Mouse (Mus musculus) forebrain, embryonic 12.5 days (tissue): ENCODE data around the gene Cep170b. TPM values are rescaled to one million over a fixed set of nuclear protein-coding genes. Genes with fewer than 3 reads are reported as not detected.

Experiments used
- ATAC-seq: fragments of 200-750 bp; cut with Nextera tagmentation; 2 replicates; pipeline ENCODE4 v1.8.0; 2017; ENCODE audit warnings: moderate TSS enrichment; ENCODE audit not compliant: low FRiP score
- H3K27ac ChIP-seq: fragments of 300-500 bp; sonication (generic); 2 replicates; pipeline ENCODE4 v1.5.1; 2016; ENCODE audit warnings: mild to moderate bottlenecking
- H3K27me3 ChIP-seq: fragments of 300-500 bp; sonication (generic); 2 replicates; pipeline ENCODE4 v1.6.1; 2016; ENCODE audit warnings: mild to moderate bottlenecking
- H3K36me3 ChIP-seq: fragments of 300-500 bp; sonication (generic); replicated peaks from 2 replicates; pipeline ENCODE4 v1.6.1; 2016; ENCODE audit warnings: mild to moderate bottlenecking
- H3K4me1 ChIP-seq: fragments of 300-500 bp; sonication (generic); 2 replicates; pipeline ENCODE4 v1.6.1; 2016
- H3K4me2 ChIP-seq: fragments of 300-500 bp; sonication (generic); 2 replicates; pipeline ENCODE4 v1.6.1; 2016; ENCODE audit warnings: mild to moderate bottlenecking, moderate library complexity
- H3K4me3 ChIP-seq: fragments of 300-500 bp; sonication (generic); replicated peaks from 2 replicates; pipeline ENCODE4 v1.5.1; 2016; ENCODE audit warnings: mild to moderate bottlenecking
- H3K9ac ChIP-seq: fragments of 300-500 bp; sonication (generic); 2 replicates; pipeline ENCODE4 v1.6.1; 2016; ENCODE audit warnings: mild to moderate bottlenecking
- H3K9me3 ChIP-seq: fragments of 300-500 bp; sonication (generic); 2 replicates; pipeline ENCODE4 v1.6.1; 2016
- WGBS: fragments of 180-500 bp; shearing (Covaris S2); methylation state at CpG from one replicate; pipeline ENCODE4 v1.1.7; 2016; 5-methylcytosine and 5-hydroxymethylcytosine counted together
- polyA plus RNA-seq: library from polyadenylated mRNA; unstranded; fragments of >200 nt; fragmentation: Nextera tagmentation; extraction: Ambion mirVana; gene quantifications from 2 replicates; pipeline ENCODE4 v1.2.1, GENCODE M21; 2016

Cep170b gene
- polyA plus RNA-seq, 1 experiment from 2014 or later, result 16.3 TPM

GRCm38 (mm10) chr12:112744891-112745580 lies 24.8 kb downstream of the Cep170b start:
- Histone ChIP-seq H3K9ac (no peak overlapping the region), H3K4me2 (no peak overlapping the region), H3K9me3 (no peaks in the 10 kb centered on the region), H3K4me1 (peaks cover 22% of the 10 kb centered on the region), H3K4me3 (no peak overlapping the region), H3K27ac (no peak overlapping the region), H3K27me3 (no peaks in the 10 kb centered on the region), H3K36me3 (peaks cover 24% of the 10 kb centered on the region)
- 90% methylated on average over 10 of the region's 10 CpGs for WGBS
- no peak for ATAC-seq

GRCm38 (mm10) chr12:112745716-112746115 lies 25.5 kb downstream of the Cep170b start:
- Histone ChIP-seq H3K4me1 (peaks cover 22% of the 10 kb centered on the region), H3K27ac (no peak overlapping the region), H3K9me3 (no peaks in the 10 kb centered on the region), H3K4me2 (no peak overlapping the region), H3K27me3 (no peaks in the 10 kb centered on the region), H3K36me3 (peaks cover 18% of the 10 kb centered on the region), H3K4me3 (no peak overlapping the region), H3K9ac (no peak overlapping the region)
- no peak for ATAC-seq
- 92% methylated on average over 10 of the region's 10 CpGs for WGBS

- Histone ChIP-seq H3K27ac (no peak overlapping the region), H3K27me3 (no peaks in the 10 kb centered on the region), H3K4me3 (no peak overlapping the region), H3K36me3 (peaks cover 14% of the 10 kb centered on the region; the same call in 1 of the 2 replicates), H3K4me2 (no peak overlapping the region), H3K9me3 (no peaks in the 10 kb centered on the region), H3K9ac (no peak overlapping the region), H3K4me1 (peaks cover 22% of the 10 kb centered on the region)
- WGBS, result 81% methylated on average over 4 of the region's 4 CpGs
- no peak; the same call in 1 of the 2 replicates for ATAC-seq
Observed at GRCm38 (mm10) chr12:112746461-112746807, 26.2 kb downstream of the Cep170b start.

- peaks cover 22% of the 10 kb centered on the region for H3K4me1 ChIP-seq
- H3K9ac ChIP-seq, result peak overlapping the region; percentile 29; the same call in 1 of the 2 replicates
- peak overlapping the region; percentile 81 for H3K27ac ChIP-seq
- H3K9me3 ChIP-seq, result no peaks in the 10 kb centered on the region
- 23% methylated on average over 10 of the region's 10 CpGs for WGBS
- no peaks in the 10 kb centered on the region for H3K27me3 ChIP-seq
- H3K4me3 ChIP-seq, result no peak overlapping the region
- peak; percentile 47 for ATAC-seq
- H3K36me3 ChIP-seq, result peaks cover 14% of the 10 kb centered on the region; the same call in 1 of the 2 replicates
- peak overlapping the region; percentile 27; the same call in 1 of the 2 replicates for H3K4me2 ChIP-seq
Observed at GRCm38 (mm10) chr12:112746808-112747605, 26.8 kb downstream of the Cep170b start.

GRCm38 (mm10) chr12:112747606-112747970 lies 27.3 kb downstream of the Cep170b start:
- H3K27ac ChIP-seq, result peak overlapping the region; percentile 81
- H3K27me3 ChIP-seq, result no peaks in the 10 kb centered on the region
- H3K4me1 ChIP-seq, result peaks cover 22% of the 10 kb centered on the region
- H3K9ac ChIP-seq, result 0 out of 2 replicates have a peak overlapping the region, but pooled peaks have one; percentile 17
- WGBS, result 79% methylated on average over 8 of the region's 8 CpGs
- no peak overlapping the region for H3K4me3 ChIP-seq
- ATAC-seq, result peak; percentile 18
- peaks cover 14% of the 10 kb centered on the region; the same call in 1 of the 2 replicates for H3K36me3 ChIP-seq
- 0 out of 2 replicates have a peak overlapping the region, but pooled peaks have one; percentile 2 for H3K4me2 ChIP-seq
- H3K9me3 ChIP-seq, result no peaks in the 10 kb centered on the region

- 88% methylated on average over 12 of the region's 12 CpGs for WGBS
Observed at GRCm38 (mm10) chr12:112750976-112751375, 30.7 kb downstream of the Cep170b start.

GRCm38 (mm10) chr12:112752399-112752798 lies 32.1 kb downstream of the Cep170b start:
- 58% methylated on average over 2 of the region's 2 CpGs for WGBS

More at GRCm38 (mm10) chr12:112750976-112751375, 30.7 kb downstream of the Cep170b start:
- H3K9ac ChIP-seq, result no peak overlapping the region
- H3K4me2 ChIP-seq, result no peak overlapping the region
- no peak for ATAC-seq
- H3K4me1 ChIP-seq, result peaks cover 13% of the 10 kb centered on the region
- H3K27me3 ChIP-seq, result no peaks in the 10 kb centered on the region
- H3K9me3 ChIP-seq, result no peaks in the 10 kb centered on the region
- no peaks in the 10 kb centered on the region for H3K36me3 ChIP-seq
- H3K4me3 ChIP-seq, result no peak overlapping the region
- no peak overlapping the region for H3K27ac ChIP-seq

GRCm38 (mm10) chr12:112755900-112756299 lies 35.6 kb downstream of the Cep170b start:
- Histone ChIP-seq H3K9ac (no peak overlapping the region), H3K4me2 (no peak overlapping the region), H3K36me3 (no peaks in the 10 kb centered on the region), H3K9me3 (no peaks in the 10 kb centered on the region), H3K4me3 (no peak overlapping the region), H3K27ac (no peak overlapping the region), H3K4me1 (0 out of 2 replicates have a peak, but pooled peaks cover 3% of the 10 kb centered on the region), H3K27me3 (no peaks in the 10 kb centered on the region)
- 78% methylated on average over 4 of the region's 4 CpGs for WGBS
- no peak for ATAC-seq

More at GRCm38 (mm10) chr12:112752399-112752798, 32.1 kb downstream of the Cep170b start:
- Histone ChIP-seq H3K4me1 (peaks cover 6% of the 10 kb centered on the region), H3K27me3 (no peaks in the 10 kb centered on the region), H3K9ac (no peak overlapping the region), H3K9me3 (no peaks in the 10 kb centered on the region), H3K4me3 (no peak overlapping the region), H3K36me3 (no peaks in the 10 kb centered on the region), H3K4me2 (no peak overlapping the region), H3K27ac (no peak overlapping the region)
- ATAC-seq, result no peak

GRCm38 (mm10) chr12:112757896-112758295 lies 37.6 kb downstream of the Cep170b start:
- Histone ChIP-seq H3K36me3 (no peaks in the 10 kb centered on the region), H3K27ac (no peak overlapping the region), H3K9me3 (no peaks in the 10 kb centered on the region), H3K4me2 (no peak overlapping the region), H3K4me1 (0 out of 2 replicates have a peak, but pooled peaks cover 3% of the 10 kb centered on the region), H3K9ac (no peak overlapping the region), H3K27me3 (no peaks in the 10 kb centered on the region), H3K4me3 (no peak overlapping the region)
- 90% methylated on average over 5 of the region's 5 CpGs for WGBS
- no peak for ATAC-seq

GRCm38 (mm10) chr12:112759471-112759870 lies 39.2 kb downstream of the Cep170b start:
- no peak overlapping the region for H3K27ac ChIP-seq

GRCm38 (mm10) chr12:112760154-112760926 lies 40.1 kb downstream of the Cep170b start, which contains the start of gene Pld4:
Gene Pld4, plus strand, starts transcription at chr12:112760655.
- Histone ChIP-seq H3K36me3 (no peaks in the 10 kb centered on the region), H3K27me3 (no peaks in the 10 kb centered on the region), H3K9ac (no peak within 1 kb of the TSS), H3K9me3 (no peaks in the 10 kb centered on the region), H3K4me1 (0 out of 2 replicates have a peak, but pooled peaks cover 3% of the 10 kb centered on the region), H3K27ac (no peak within 1 kb of the TSS), H3K4me2 (no peak within 1 kb of the TSS), H3K4me3 (no peak within 1 kb of the TSS)
- ATAC-seq, result no peak
- WGBS, result 48% methylated on average over 4 of the region's 4 CpGs

More at GRCm38 (mm10) chr12:112759471-112759870, 39.2 kb downstream of the Cep170b start:
- Histone ChIP-seq H3K4me1 (0 out of 2 replicates have a peak, but pooled peaks cover 3% of the 10 kb centered on the region), H3K9me3 (no peaks in the 10 kb centered on the region), H3K4me2 (no peak overlapping the region), H3K27me3 (no peaks in the 10 kb centered on the region), H3K36me3 (no peaks in the 10 kb centered on the region), H3K4me3 (no peak overlapping the region), H3K9ac (no peak overlapping the region)
- no peak for ATAC-seq
- 90% methylated on average over 3 of the region's 3 CpGs for WGBS

GRCm38 (mm10) chr12:112761411-112761810 lies 41.2 kb downstream of the Cep170b start:
- Histone ChIP-seq H3K4me3 (no peak overlapping the region), H3K9me3 (no peaks in the 10 kb centered on the region), H3K4me1 (0 out of 2 replicates have a peak, but pooled peaks cover 3% of the 10 kb centered on the region), H3K27me3 (no peaks in the 10 kb centered on the region), H3K9ac (no peak overlapping the region), H3K27ac (no peak overlapping the region), H3K36me3 (no peaks in the 10 kb centered on the region), H3K4me2 (no peak overlapping the region)
- no peak for ATAC-seq
- 92% methylated on average over 4 of the region's 4 CpGs for WGBS
